Mouse (Mus musculus): ENCODE data around the gene 1700018B08Rik.

The 1700018B08Rik gene

GRCm38 (mm10) chr8:121511751-121512150 is 32.4 kb downstream of the 1700018B08Rik start:
- no peak for DNase-seq (ENCODE audit: low spot score)

- no peak for DNase-seq (ENCODE audit: low spot score)
These were observed 46.5 kb downstream of the 1700018B08Rik start for GRCm38 (mm10) chr8:121497621-121498020.

GRCm38 (mm10) chr8:121491633-121492032 is 52.5 kb downstream of the 1700018B08Rik start:
- DNase-seq (ENCODE audit: low spot score): no peak

- DNase-seq (ENCODE audit: low spot score): no peak
These were observed 59.9 kb downstream of the 1700018B08Rik start for GRCm38 (mm10) chr8:121484072-121484782.
